Mouse (Mus musculus) left cerebral cortex, postnatal 36 days (tissue): ENCODE measurements around the gene Dpysl5. TPM values are rescaled to one million over a fixed set of nuclear protein-coding genes. Genes with fewer than 3 reads are reported as not detected.

Source experiments
- DNase-seq, 2 experiments: peaks; one replicate each; pipeline ENCODE4 v3.0.0; 2021 to 2022; ENCODE audit warnings: low spot score in 2 of 2, mixed read lengths in 1 of 2
- intact Hi-C: fragments of 180-260 bp; cut with DNase I; formaldehyde crosslinking; loops from one replicate; pipeline ENCODE4 v1.15.1; 2025
- total RNA-seq, 2 experiments: library from RNA; stranded (reverse); gene quantifications; 2 replicates each; pipeline ENCODE4 v1.2.3; 2021

Gene Dpysl5
- total RNA-seq, 2 experiments from 2014 or later, result 21.6 to 30.1 TPM

DNA sequence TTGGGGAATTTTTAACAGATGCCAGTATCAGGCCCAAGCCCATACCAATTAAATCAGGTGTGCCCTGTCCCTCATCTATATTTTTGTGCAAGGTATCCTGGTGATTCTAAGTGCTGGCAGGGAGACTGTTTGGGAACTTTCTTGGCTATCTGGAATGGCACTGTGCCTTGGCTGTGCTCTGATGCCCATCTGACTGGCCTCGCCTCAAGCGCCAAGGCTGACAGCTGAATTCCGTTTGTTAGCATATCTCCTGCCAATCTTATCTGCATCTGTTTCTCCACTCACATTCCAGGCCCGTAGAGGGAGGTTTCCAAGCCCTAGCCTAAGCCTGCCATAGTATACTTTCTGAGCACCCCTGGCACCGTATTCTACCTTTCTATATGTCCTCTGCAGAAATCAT, 39.7 kb downstream of the Dpysl5 start:
- intact Hi-C loops, result no loop called here
- DNase-seq, result no peak

DNA sequence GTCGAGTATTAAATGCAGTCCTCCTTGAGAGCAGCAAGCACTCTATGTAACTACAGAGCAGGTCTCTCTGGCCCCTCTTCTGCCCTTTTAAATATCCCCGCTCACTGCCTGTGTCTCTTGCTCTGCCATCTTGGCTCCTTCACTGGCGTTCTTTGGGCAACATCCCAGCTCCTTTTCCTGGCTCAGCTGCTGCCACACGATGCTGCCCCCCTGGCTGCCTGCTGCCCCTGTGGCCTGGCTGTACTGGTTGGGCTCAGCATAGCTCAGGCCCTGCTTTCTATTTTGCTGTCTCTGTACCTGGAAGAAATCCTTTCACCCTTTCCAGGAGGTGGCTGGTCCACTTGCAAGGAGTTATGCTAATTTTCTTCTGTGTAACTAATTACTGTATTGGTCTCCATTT, 41.8 kb downstream of the Dpysl5 start:
- intact Hi-C loops, result no loop called here
- no peak for DNase-seq

- DNase-seq, result peak in 1 of 2 experiments; percentile 26
- intact Hi-C loops, result no loop called here
These were observed 43.9 kb downstream of the Dpysl5 start for GRCm38 (mm10) chr5:30755215-30755614.

- intact Hi-C loops, result no loop called here
- peak; percentile 28 to 33 for DNase-seq
These were observed 51.6 kb downstream of the Dpysl5 start for GRCm38 (mm10) chr5:30762815-30763510.

- intact Hi-C loops, result no loop called here
- no peak for DNase-seq
These were observed 52.1 kb downstream of the Dpysl5 start for GRCm38 (mm10) chr5:30763511-30763830.

DNA sequence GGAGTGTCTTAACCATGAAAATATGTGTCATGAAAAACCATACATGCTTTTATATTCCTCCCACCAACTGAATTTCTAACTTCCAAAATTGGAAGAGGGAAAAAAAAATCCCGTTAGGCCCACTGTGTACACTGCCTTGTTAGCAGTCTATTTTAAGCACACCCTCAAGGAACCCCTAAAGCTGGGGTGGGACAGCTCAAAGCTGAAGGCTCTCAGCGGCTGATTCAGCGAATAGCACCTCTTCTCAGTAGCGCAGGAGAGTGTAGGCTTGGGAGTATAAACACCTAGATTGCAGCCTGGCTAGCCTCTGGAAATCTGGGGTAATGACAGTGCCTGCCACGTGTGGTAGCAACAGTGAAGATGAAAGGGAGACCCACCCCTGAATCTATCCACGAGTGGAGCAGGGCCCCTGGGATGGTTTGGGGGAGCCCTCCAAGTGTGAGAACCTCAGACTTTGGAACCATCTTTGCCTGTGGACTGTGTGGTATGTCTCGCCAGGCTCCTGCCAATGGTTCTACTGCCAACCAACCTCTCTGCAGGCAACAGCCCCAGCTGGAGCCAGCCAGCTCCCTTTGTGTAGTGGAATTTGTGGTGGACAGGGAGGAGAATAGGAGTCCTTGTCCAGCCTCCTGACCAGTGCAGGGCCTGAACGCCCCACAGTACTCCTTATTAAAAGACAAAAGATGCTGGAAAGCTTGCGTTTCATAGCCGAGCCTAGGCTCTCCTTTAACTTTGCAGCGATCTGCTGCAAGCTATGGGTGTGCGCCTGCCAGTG, 54.4 kb downstream of the Dpysl5 start:
- intact Hi-C loops, result no loop called here
- DNase-seq, result peak; percentile 25 to 35

DNA sequence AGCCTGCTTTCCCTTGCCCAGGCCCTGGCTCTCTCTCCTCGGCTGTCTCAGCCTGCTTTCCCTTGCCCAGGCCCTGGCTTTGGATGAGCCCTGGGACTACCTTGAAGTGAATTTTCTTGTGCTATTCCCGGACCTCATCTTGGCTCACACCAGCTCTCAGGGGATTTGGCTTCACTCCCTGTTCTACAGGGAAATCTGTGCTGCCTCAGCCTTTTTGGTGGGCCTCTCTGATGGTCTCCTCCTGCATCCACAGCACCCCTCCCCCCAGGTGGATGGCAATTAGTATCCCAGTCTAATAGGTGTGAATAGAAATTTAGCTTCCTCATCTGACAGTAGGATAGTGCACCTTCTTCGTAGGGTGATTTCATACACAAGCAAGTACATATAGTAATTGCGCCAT, 56.7 kb downstream of the Dpysl5 start:
- intact Hi-C loops, result no loop called here
- no peak for DNase-seq

GRCm38 (mm10) chr5:30768598-30768997, 57.2 kb downstream of the Dpysl5 start:
- intact Hi-C loops, result no loop called here
- no peak for DNase-seq

DNA sequence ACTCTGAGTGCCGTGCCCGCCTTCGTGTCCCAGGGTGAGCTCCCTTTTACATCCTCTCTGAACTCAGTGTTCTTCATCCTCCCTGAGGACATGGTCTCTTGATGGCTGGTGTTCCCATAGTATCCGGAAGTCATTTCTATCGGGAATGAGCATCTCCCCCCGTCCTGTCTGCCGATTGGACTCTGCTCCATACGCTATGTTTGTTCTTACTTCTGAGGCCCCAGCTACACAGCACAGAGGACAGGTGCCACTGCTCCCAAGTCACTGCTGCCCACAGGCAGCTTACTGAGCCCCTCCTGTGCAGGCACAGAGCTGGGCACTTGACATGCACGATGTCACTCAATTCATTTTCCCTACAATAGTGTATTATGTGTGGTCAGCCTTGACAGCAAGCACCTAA, 57.7 kb downstream of the Dpysl5 start:
- DNase-seq, result no peak
- intact Hi-C loops, result no loop called here

GRCm38 (mm10) chr5:30774601-30775371, 63.4 kb downstream of the Dpysl5 start:
- intact Hi-C loops, result loop anchor here (1.0 kb wide), 2 partner anchors 22 to 65 kb away; no protein-coding TSS in a partner anchor

GRCm38 (mm10) chr5:30780699-30781098, 69.3 kb downstream of the Dpysl5 start:
- DNase-seq, result peak in 1 of 2 experiments; percentile 20
- intact Hi-C loops, result no loop called here

More at GRCm38 (mm10) chr5:30774601-30775371, 63.4 kb downstream of the Dpysl5 start:
- peak; percentile 89 to 90 for DNase-seq

DNA sequence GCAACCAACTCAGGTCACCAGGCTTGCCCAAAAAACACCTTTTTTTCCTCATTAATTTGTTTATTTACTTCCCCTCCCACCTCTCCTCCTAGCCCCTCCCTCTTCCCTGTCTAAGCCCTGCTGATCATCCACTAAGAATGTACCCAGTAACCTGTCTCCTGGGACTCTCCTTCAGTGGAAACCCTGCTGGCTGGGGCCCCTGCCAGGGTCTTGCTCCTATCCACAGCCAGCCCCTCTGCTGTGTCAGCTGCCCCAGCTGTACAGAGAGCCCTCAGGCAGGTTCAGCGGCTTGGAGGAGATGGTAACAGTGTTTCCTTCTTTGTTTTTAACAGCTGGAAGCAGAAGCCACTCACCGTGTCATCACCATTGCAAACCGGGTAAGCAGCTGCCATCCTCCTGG, 69.8 kb downstream of the Dpysl5 start:
- no peak for DNase-seq
- intact Hi-C loops, result no loop called here

DNA sequence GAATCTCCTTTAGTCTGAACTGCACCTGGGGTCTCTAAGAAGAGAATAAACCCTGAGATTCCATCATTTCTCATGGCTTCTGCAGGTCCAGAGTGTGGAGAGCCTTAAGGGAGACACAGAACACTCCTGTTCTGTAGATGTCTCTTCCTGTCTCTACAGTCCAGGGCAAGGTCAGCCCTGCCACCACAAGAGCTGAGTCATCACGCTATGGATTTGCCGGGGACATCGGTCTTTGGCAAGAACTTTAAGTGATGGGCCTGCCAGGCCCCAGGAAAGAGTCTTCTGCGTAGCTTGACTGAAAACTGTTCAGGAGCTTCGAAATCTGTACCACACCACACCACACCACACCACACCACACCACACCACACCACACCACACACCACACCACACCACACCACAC, 76.0 kb downstream of the Dpysl5 start:
- intact Hi-C loops, result no loop called here
- DNase-seq, result no peak

GRCm38 (mm10) chr5:30790047-30790446, 78.7 kb downstream of the Dpysl5 start:
- DNase-seq, result no peak
- intact Hi-C loops, result loop anchor here (10.0 kb wide), 1 partner anchor 575 kb away; no protein-coding TSS in a partner anchor

GRCm38 (mm10) chr5:30796125-30796524, 84.8 kb downstream of the Dpysl5 start:
- intact Hi-C loops, result loop anchor here (1.0 to 10.0 kb wide), 3 partner anchors 21 to 581 kb away; partner anchors contain the start of gene Dpysl5
- peak; percentile 71 for DNase-seq

GRCm38 (mm10) chr5:30797482-30797881, 86.1 kb downstream of the Dpysl5 start:
- intact Hi-C loops, result loop anchor here (5.0 to 10.0 kb wide), 2 partner anchors 85 to 583 kb away; partner anchors contain the start of gene Dpysl5
- no peak for DNase-seq

DNA sequence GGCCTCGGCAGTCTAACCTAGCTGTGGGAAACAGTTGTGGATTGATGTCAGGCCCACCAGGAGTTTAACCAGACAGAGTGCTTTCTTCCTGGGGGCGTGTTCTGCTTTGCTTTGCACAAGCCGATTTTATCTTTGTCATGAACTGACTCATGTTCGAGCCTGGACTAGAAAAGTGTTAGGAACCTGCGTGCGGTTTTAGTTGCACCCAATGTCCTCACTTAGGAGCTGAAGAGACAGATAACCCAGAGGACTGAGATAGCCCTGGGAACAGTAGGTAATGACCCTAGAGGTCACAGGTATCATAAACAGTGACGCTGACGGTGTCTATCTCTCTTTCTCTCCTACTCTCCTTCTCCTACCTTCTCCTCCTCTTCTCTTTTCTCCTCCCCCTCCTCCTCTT, 86.6 kb downstream of the Dpysl5 start:
- no peak for DNase-seq
- intact Hi-C loops, result loop anchor here (5.0 to 10.0 kb wide), 2 partner anchors 86 to 583 kb away; partner anchors contain the start of gene Dpysl5

DNA sequence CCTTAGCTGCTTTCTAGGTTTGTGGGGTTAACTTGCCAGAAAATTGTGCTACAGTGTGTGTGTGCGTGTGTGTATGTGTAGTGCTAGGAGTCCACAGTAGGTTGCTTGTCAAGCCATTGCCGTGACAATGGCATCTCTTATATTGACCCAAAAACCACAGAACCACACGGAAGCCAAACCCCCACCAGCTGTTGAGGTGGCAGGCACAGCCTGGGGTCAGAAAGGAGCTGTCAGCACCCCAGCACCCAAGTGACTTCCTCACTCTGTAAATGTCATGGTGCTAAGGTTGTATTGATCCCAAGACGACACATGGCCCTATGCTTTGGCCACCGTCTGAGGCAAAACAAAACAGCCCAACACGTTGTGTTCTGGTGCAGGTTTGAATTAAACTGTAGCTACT, 87.6 kb downstream of the Dpysl5 start:
- intact Hi-C loops, result loop anchor here (5.0 to 10.0 kb wide), 2 partner anchors 87 to 584 kb away; partner anchors contain the start of gene Dpysl5
- DNase-seq, result no peak

- intact Hi-C loops, result no loop called here
- DNase-seq, result no peak
These were observed 91.5 kb downstream of the Dpysl5 start for GRCm38 (mm10) chr5:30802724-30803467.
